Mouse (Mus musculus) kidney, postnatal 36 days (tissue): ENCODE measurements around the gene Sorcs3.
A peak's percentile ranks its signal among the peaks of the same experiment; 100 is the strongest.

Source experiments
- DNase-seq, 2 experiments: peaks; one replicate each; pipeline ENCODE4 v3.0.0; 2021 to 2022; ENCODE audit warnings: mixed read lengths in 2 of 2

Gene Sorcs3

GRCm38 (mm10) chr19:48285602-48286225 is 79.9 kb downstream of the Sorcs3 start:
- DNase-seq: no peak

- DNase-seq: no peak
Observed at GRCm38 (mm10) chr19:48294251-48294650, 88.4 kb downstream of the Sorcs3 start.

- DNase-seq: no peak
Observed at GRCm38 (mm10) chr19:48298384-48298783, 92.6 kb downstream of the Sorcs3 start.

- no peak for DNase-seq
Observed at GRCm38 (mm10) chr19:48300440-48301231, 94.8 kb downstream of the Sorcs3 start.

- DNase-seq: no peak
Observed at GRCm38 (mm10) chr19:48301300-48301699, 95.5 kb downstream of the Sorcs3 start.

- DNase-seq: no peak
Observed at GRCm38 (mm10) chr19:48308341-48308740, 102.5 kb downstream of the Sorcs3 start.

- DNase-seq: no peak
Observed at GRCm38 (mm10) chr19:48309531-48310337, 103.9 kb downstream of the Sorcs3 start.

GRCm38 (mm10) chr19:48310338-48310710 is 104.5 kb downstream of the Sorcs3 start:
- no peak for DNase-seq

- DNase-seq: no peak
Observed at GRCm38 (mm10) chr19:48313776-48314175, 108.0 kb downstream of the Sorcs3 start.

- no peak for DNase-seq
Observed at GRCm38 (mm10) chr19:48327115-48327514, 121.3 kb downstream of the Sorcs3 start.

GRCm38 (mm10) chr19:48328171-48328570 is 122.3 kb downstream of the Sorcs3 start:
- DNase-seq: no peak

GRCm38 (mm10) chr19:48331640-48332039 is 125.8 kb downstream of the Sorcs3 start:
- peak; percentile 10 to 52 for DNase-seq

GRCm38 (mm10) chr19:48333085-48333484 is 127.3 kb downstream of the Sorcs3 start:
- no peak for DNase-seq

- DNase-seq: no peak
Observed at GRCm38 (mm10) chr19:48337461-48337860, 131.6 kb downstream of the Sorcs3 start.

- no peak for DNase-seq
Observed at GRCm38 (mm10) chr19:48338098-48338497, 132.3 kb downstream of the Sorcs3 start.

- DNase-seq: no peak
Observed at GRCm38 (mm10) chr19:48342770-48343169, 136.9 kb downstream of the Sorcs3 start.

- no peak for DNase-seq
Observed at GRCm38 (mm10) chr19:48343442-48343841, 137.6 kb downstream of the Sorcs3 start.

GRCm38 (mm10) chr19:48347116-48347515 is 141.3 kb downstream of the Sorcs3 start:
- no peak for DNase-seq

GRCm38 (mm10) chr19:48356806-48357205 is 151.0 kb downstream of the Sorcs3 start:
- no peak for DNase-seq

GRCm38 (mm10) chr19:48362167-48362566 is 156.3 kb downstream of the Sorcs3 start:
- no peak for DNase-seq

GRCm38 (mm10) chr19:48368056-48368455 is 162.2 kb downstream of the Sorcs3 start:
- no peak for DNase-seq

- DNase-seq: no peak
Observed at GRCm38 (mm10) chr19:48371787-48372186, 166.0 kb downstream of the Sorcs3 start.

GRCm38 (mm10) chr19:48378006-48378540 is 172.2 kb downstream of the Sorcs3 start:
- no peak for DNase-seq
